Mouse (Mus musculus) frontal cortex, postnatal 14 days (tissue): ENCODE results near the gene Ksr2.

Experiments
- DNase-seq, 2 experiments: peaks; one replicate each; pipeline ENCODE4 v3.0.0; 2022; ENCODE audit warnings: low spot score in 2 of 2

Ksr2 gene

DNA sequence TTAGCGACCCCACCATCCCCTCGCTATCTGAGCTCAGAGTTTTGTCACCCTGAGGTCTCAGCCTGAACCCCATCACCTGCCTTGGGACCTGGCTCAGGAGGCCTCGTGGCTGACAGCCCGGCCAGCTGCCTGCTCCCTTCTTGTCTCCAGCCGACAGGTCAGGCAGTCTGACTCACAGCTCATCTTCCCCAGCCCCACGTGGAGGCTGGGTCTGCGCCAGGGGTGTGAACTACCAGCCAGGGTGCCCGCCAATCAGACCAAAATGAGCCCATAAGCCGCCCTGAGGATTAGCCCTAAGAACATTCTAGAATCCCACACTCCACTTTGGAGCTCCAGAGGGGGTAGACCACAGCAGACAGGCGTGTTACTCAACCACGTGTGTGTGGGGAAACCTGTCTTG is 365.4 kb downstream of the Ksr2 start:
- no peak for DNase-seq

DNA sequence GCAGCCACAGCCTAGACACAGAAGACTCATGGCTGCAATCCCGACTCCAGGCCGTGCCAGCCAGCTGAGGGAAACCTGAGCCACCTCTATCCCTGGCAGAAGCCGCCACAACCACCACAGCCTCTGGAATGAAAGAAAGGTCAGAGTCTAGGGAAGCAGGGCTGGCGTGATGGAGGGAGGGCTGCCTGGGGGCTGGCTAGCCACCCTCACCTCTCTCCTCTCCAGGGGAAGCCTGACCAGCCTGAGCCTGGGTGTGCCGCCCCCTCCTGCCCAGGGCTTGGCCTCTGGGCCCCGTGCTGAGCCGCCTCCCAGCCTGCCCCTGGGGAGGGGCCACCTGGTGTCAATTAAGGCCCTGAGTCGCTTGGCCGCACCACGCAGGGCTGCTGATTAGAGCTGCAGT is 366.9 kb downstream of the Ksr2 start, which contains the start of gene Nos1:
TSS of gene Nos1 (plus strand) at position 352 of the 400 bp plus-strand sequence.
- no peak for DNase-seq

DNA sequence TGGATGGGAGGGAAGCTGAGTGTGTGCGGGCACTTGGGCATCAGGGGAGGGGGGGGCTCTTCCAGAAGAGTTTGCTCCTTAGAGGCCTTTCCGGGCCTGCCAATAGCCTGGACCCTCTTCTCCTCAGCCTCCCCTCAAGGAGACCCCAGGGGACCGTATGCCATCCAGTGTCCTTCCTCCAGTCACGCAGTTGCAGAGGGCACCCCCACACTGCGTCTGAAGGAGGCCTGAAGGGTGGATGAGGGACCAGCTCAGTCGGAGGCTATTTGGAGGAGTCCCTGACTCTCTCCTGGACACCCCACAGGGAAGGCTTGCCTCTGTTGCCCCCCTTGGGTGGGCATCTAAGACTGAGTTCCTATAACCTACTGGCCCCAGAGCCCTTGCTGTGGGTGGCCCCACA is 367.4 kb downstream of the Ksr2 start:
- no peak for DNase-seq

DNA sequence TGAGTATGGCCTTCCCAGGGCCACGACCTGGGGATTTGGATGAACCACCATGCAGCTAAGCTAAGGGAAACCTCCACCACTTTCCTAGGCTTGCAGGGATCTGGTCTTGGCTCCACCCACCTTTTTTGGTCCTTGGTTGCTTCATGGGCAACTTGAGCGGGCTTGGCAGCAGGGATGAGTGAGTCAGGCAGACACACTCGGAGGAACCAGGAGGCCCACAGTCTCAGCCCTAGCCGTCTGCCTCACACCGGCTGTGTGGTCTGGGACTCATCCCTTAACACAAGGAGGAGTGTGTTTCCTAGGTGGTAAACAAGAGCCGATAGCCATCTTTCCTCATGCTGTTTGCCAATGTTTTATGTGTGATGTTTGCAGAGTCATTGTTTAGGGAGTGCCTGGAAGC is 376.3 kb downstream of the Ksr2 start:
- DNase-seq = no peak

DNA sequence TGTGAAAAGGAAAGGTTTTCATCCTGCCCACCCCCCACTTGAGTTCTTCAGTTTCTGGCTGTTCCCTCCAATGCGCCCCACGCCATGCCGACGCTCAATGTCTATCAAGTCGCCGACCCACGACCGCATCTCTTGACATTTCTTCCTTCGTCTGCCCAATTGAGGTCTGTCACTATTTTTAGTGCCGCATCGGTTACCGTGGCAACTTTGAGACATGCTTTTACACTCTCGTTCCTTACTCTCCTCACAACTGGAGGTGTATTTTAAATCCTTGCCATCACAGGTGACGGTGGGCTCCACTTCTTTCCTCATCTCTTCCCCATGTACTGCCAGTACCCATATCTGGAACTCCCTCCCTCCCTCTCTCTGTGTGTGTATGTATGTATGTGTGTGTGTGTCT is 378.1 kb downstream of the Ksr2 start:
- DNase-seq = no peak

DNA sequence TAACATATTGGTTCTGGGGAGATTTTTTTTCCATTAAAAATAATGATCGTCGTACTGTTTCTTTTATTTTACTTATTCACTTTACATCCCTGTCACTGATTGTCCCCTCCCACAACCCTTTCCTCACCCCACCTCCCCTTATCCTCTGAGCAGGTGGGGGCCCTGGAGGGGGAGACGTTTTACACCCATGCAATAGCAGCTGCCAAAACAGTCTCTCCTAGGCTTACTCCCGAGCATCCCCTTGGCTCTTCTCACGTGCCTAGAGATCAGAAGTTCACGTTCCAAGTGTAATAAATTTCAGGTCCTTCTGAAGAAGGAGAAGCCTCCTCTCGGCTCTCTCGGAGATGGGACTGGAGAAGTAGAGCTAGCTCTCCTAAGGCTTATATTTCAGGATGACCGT is 387.0 kb downstream of the Ksr2 start:
- no peak for DNase-seq

DNA sequence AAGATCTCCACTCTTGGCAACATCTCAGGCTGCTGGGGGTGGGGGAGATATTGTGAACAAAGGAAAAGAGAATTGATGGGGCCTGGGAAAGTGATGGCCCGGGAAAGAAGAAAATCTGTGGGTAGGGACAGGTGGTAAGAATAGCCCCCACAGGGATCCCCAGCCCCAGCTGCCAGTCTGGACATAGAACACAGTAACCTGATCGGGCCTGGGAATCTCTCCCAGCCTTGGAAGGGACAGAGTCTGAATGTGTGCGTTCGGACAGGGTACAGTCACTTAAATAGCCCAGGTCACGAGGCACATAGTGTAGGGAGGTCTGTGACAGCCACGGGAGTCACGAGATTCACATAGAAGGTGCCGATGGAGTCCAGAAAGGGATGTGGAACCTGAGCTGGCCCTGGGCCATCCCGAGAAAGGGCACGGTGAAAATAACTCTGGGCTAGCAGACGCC is 388.3 kb downstream of the Ksr2 start:
- no peak for DNase-seq

DNA sequence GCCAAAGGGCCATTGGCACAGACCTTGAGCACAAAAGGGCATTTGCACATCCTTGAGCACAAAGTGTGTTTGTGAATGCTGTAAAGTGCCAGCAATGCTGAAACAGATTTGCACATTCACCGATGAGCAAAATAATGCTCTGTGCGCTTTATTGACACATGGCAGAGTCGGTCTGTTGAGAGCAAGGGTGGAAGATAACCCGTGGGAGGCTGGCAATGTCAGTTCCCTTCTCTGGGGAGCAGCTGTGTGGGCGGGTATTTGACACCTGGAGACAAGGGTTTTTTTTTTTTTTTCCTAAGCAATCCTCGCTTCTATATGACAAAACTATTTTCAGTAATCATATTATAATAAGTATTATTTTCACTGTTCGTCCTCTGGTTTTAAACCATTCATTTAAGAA is 389.8 kb downstream of the Ksr2 start:
- no peak for DNase-seq

DNA sequence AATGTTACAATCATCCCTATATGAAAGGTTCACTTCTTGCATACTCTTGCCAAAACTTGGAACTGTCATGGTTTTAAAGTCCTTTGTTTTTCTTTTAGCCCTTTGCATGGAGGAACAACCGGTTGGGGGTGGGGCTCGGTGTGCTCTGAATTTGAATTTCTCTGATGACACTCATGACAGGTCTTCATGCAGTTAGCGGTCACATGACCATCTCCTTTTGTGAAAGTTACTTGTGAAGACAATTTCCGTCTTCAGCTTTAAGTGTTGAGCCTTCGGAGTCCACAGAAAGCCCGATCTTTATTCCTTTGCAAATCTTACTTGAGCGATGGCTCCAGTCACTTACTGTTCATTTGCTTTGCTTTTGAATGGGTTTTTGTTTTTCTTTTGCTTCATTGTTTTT is 397.1 kb downstream of the Ksr2 start:
- DNase-seq = no peak

DNA sequence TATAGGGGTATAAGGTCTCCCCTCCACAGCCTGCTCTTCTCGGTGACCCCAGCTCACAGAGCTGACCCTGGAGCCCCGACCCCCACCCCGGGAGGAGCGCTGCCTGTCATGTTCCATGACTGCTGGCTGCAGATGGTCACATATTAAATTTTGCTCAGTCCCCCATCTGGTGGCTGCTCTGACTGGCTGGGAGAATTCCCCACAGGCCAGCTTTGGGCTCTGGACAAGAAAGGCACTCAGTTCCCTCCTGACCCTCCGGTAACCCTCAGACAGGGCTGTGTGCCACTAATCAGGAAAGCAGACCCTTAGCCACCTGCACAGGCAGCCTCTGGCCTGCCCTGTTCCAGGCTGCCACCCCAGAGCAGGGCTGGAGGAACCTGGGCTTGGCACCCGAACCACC is 405.0 kb downstream of the Ksr2 start:
- DNase-seq = no peak

DNA sequence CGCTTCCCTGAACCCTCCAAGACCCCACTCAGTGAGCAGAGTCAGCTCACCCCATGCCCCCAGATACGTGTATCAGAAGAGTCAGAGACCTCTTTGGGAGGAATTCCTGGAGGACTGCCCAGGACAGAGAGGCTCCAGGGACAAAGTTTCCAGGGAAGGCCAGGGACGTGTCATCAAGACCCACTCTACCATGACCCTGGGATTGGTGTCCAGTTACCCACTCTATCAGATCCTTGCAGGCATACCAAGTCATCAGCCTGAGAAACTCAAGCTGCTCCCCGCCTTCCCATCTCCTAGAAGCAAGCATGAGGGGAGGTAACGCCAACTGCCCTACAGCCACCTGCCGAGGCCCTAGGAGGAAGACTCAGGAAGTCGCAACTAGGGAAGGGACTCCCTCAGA is 406.6 kb downstream of the Ksr2 start:
- DNase-seq = no peak

DNA sequence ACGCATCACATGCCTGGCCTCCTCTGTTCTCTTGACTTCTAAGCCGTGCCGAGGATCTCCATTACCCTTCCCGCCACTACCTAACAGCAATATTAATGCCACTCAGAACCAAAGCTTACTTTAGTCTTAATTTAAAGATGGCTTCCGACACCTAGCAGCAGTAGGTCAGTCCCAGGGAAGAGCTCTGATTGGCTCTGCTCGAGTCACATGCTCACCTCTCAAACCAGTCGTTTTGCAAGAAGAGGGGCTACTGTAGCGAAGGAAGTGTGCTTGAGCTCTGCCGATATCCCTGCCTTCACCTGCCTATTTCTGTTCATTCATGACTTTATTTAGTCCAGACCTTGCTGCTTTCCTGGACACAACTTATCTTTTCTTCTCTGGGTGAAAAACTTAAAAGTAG is 410.0 kb downstream of the Ksr2 start:
- no peak for DNase-seq

DNA sequence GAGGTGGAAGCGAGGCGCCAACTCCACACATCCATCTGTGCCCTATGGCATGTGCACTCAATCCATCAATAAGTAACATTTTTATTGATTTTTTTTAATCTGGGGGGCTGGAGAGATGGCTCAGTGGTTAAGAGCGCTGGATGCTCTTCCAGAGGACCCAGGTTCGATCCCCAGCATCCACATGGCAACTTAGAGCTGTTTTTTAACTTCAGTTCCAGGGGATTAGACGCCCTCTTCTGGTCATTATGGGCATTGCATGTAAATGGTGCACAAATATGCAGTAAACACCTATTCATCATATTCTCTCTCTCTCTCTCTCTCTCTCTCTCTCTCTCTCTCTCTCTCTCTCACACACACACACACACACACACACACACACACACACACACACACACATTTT is 410.7 kb downstream of the Ksr2 start:
- DNase-seq = no peak
